In the genomic region with DNA sequence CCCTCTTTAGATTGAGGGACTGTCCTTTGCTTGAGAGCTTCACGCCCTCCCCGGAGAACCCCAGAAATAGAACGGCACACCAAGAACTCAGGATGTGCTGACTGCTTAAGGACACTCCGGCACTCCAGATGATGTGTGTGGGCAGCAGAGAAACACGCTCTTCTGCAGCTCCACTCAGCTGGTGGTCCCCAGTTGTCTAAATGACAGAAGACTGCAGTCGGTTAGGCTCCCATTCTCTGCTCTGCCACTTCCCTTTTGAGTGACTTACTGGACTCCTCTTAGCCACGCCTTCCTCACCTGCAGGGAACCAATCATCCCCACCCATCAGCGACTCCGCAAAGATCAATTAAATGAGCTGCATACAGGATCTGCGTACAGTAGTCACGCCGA, we compare ENCODE assay signal across 8 mouse cellular contexts. TPM values are rescaled to one million over a fixed set of nuclear protein-coding genes. Genes with fewer than 3 reads are reported as not detected.
DNase-seq lines count a peak whose midpoint lies in the region; ATAC-seq lines count a peak whose summit lies in the region.

No protein-coding gene starts in this region.

- peak overlapping the region; percentile 63 for H3K4me2 ChIP-seq in heart, embryonic 16.5 days (ENCODE audit: low read depth, low read length)
- H3K4me2 ChIP-seq in hindbrain, embryonic 14.5 days (replicated peaks): peak overlapping the region; percentile 38
- H3K4me2 ChIP-seq in midbrain, embryonic 14.5 days (ENCODE audit: low read length): peak overlapping the region; percentile 28; the same call in 1 of the 2 replicates

- H3K27ac ChIP-seq in heart, embryonic 16.5 days (ENCODE audit: low read length): no peak overlapping the region
- H3K27ac ChIP-seq in hindbrain, embryonic 14.5 days: no peak overlapping the region
- no peak overlapping the region for H3K27ac ChIP-seq in midbrain, embryonic 14.5 days (replicated peaks; ENCODE audit: low read depth, low read length)

- H3K4me3 ChIP-seq in heart, embryonic 16.5 days (ENCODE audit: low read length): peak overlapping the region; percentile 39
- H3K4me3 ChIP-seq in hindbrain, embryonic 14.5 days (replicated peaks; ENCODE audit: low read length): no peak overlapping the region
- no peak overlapping the region for H3K4me3 ChIP-seq in midbrain, embryonic 14.5 days (replicated peaks; ENCODE audit: low read depth, low read length)

- no peaks in the 10 kb centered on the region; the same call in 1 of the 2 replicates for H3K27me3 ChIP-seq in heart, embryonic 16.5 days (ENCODE audit: control insufficient read depth, insufficient read depth, low read length)
- H3K27me3 ChIP-seq in hindbrain, embryonic 14.5 days (ENCODE audit: control insufficient read depth, insufficient read depth, low read length): no peaks in the 10 kb centered on the region
- no peaks in the 10 kb centered on the region for H3K27me3 ChIP-seq in midbrain, embryonic 14.5 days (ENCODE audit: control insufficient read depth, insufficient read depth, low read length)

- 23% methylated on average over 12 of the region's 12 CpGs for WGBS in heart, embryonic 16.5 days
- WGBS in hindbrain, embryonic 14.5 days: 31% methylated on average over 12 of the region's 12 CpGs
- WGBS in midbrain, embryonic 14.5 days: 34% methylated on average over 12 of the region's 12 CpGs

- H3K9me3 ChIP-seq in heart, embryonic 16.5 days (replicated peaks; ENCODE audit: control insufficient read depth, low read length): no peaks in the 10 kb centered on the region
- no peaks in the 10 kb centered on the region for H3K9me3 ChIP-seq in hindbrain, embryonic 14.5 days (ENCODE audit: control insufficient read depth, low read length)
- no peaks in the 10 kb centered on the region for H3K9me3 ChIP-seq in midbrain, embryonic 14.5 days (ENCODE audit: control insufficient read depth, low read length)

- H3K4me1 ChIP-seq in heart, embryonic 16.5 days (ENCODE audit: control insufficient read depth, insufficient read depth, low read length): peaks cover 15% of the 10 kb centered on the region
- H3K4me1 ChIP-seq in hindbrain, embryonic 14.5 days (replicated peaks; ENCODE audit: control insufficient read depth, insufficient read depth, low read length): no peaks in the 10 kb centered on the region; the same call in 1 of the 2 replicates
- 0 out of 2 replicates have a peak, but pooled peaks cover 1% of the 10 kb centered on the region for H3K4me1 ChIP-seq in midbrain, embryonic 14.5 days (ENCODE audit: control insufficient read depth, insufficient read depth, low read length)

- no peak for DNase-seq in heart, postnatal 4 days
- DNase-seq in brain, adult 2 months (ENCODE audit: low read depth, low spot score): peak; percentile 93
- no peak for DNase-seq in hindbrain, embryonic 14.5 days (ENCODE audit: low spot score)
- no peak for DNase-seq in midbrain, embryonic 14.5 days
- no peak for DNase-seq in T-cell, adult 2 months (ENCODE audit: low spot score)
- no peak for DNase-seq in testis, postnatal 10 days (ENCODE audit: low spot score)
- DNase-seq in yolk sac, embryonic 10.5 days (ENCODE audit: low spot score): no peak

- no peaks in the 10 kb centered on the region for H3K36me3 ChIP-seq in heart, embryonic 16.5 days (ENCODE audit: control insufficient read depth, insufficient read depth)
- no peaks in the 10 kb centered on the region for H3K36me3 ChIP-seq in hindbrain, embryonic 14.5 days (replicated peaks; ENCODE audit: control insufficient read depth, insufficient read depth)
- H3K36me3 ChIP-seq in midbrain, embryonic 14.5 days (ENCODE audit: control insufficient read depth, insufficient read depth, low read length): no peaks in the 10 kb centered on the region

- peak overlapping the region; percentile 21; the same call in 1 of the 2 replicates for H3K9ac ChIP-seq in heart, embryonic 16.5 days (ENCODE audit: low read length)
- H3K9ac ChIP-seq in hindbrain, embryonic 14.5 days: no peak overlapping the region
- H3K9ac ChIP-seq in midbrain, embryonic 14.5 days (replicated peaks; ENCODE audit: low read length): no peak overlapping the region

- no peak for ATAC-seq in heart, embryonic 16.5 days (replicated peaks; ENCODE audit: extremely low read depth, insufficient read depth, low FRiP score)
- no peak for ATAC-seq in hindbrain, embryonic 14.5 days (ENCODE audit: low FRiP score)
- no peak for ATAC-seq in midbrain, embryonic 14.5 days (ENCODE audit: low FRiP score, low TSS enrichment)

RNA-seq across cellular contexts. Expression of gene Ociad2, which starts 18.9 kb away (rescaled TPM):
- polyA plus RNA-seq in heart, embryonic 16.5 days (2015; fragmentation: Nextera tagmentation; extraction: Ambion mirVana): 18.6 and 19.0 TPM in 2 replicates
- 10 to 100 TPM in 1 of 2 experiments, 1 to 10 TPM in 1; 9.6 to 12.1 TPM for total RNA-seq in heart, postnatal 4 days (2021)
- 21.5 and 25.5 TPM in 2 replicates for polyA plus RNA-seq in hindbrain, embryonic 14.5 days (2014; fragmentation: Nextera tagmentation; extraction: Ambion mirVana)
- 18.3 and 19.4 TPM in 2 replicates for polyA plus RNA-seq in midbrain, embryonic 14.5 days (2014; fragmentation: Nextera tagmentation; extraction: Ambion mirVana)

RNA-seq across cellular contexts. Expression of gene Cwh43, which starts 46.1 kb away (rescaled TPM):
- not detected in 2 replicates for polyA plus RNA-seq in heart, embryonic 16.5 days (2015; fragmentation: Nextera tagmentation; extraction: Ambion mirVana)
- not detected for total RNA-seq in heart, postnatal 4 days (2021)
- 0.31 and 0.32 TPM in 2 replicates for polyA plus RNA-seq in hindbrain, embryonic 14.5 days (2014; fragmentation: Nextera tagmentation; extraction: Ambion mirVana)
- polyA plus RNA-seq in midbrain, embryonic 14.5 days (2014; fragmentation: Nextera tagmentation; extraction: Ambion mirVana): 0.38 and 0.49 TPM in 2 replicates
